Mouse (Mus musculus) bone marrow, adult 2 months (tissue): ENCODE measurements around the gene Srl.
"Not testable (repeated sequence)": the region's sequence is repeated elsewhere in the genome, so short reads cannot be mapped to it uniquely, and the experiment has no call there.

Experiments used
- CTCF ChIP-seq: fragments of 200-500 bp; IDR thresholded peaks from 2 replicates; pipeline ENCODE4 v1.5.1; 2011; ENCODE audit warnings: low read length, control low read depth; ENCODE audit not compliant: control insufficient read depth, insufficient read depth
- POLR2A ChIP-seq: fragments of 200-500 bp; IDR thresholded peaks from 2 replicates; pipeline ENCODE4 v1.6.1; 2011; ENCODE audit warnings: low read depth, mild to moderate bottlenecking, control low read depth, low read length, borderline replicate concordance; ENCODE audit not compliant: control insufficient read depth

DNA sequence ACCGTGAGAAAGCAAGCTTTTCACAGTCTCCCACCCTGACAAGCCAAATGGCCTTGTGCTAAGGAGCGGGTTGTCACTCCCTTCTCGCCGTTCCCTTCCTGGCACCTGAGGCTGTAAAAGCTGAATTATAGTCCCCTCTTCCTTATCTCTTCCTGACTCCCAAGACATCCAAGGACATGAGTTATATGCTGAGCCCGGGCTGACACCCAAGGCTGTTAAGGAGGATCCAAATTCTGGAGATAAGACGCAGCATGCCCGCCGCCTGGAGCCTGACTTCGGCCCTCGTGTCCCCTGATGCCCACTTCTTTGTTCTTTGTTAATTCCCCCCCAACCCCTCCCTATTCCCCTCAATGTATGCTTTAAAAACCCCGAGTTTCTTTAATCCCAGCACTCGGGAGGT lies 14.2 kb downstream of the Srl start:
- not testable (repeated sequence) for TF ChIP-seq POLR2A, CTCF
